Comparison of ENCODE assay signal across 25 mouse cellular contexts in genomic region chr6:148605226-148605625, GRCm38 (mm10).
DNase-seq lines count a peak whose midpoint lies in the region; ATAC-seq lines count a peak whose summit lies in the region.
"Had no signal": no experiment of that assay in that cellular context is flagged by ENCODE, and none has a peak within 500 bp of the region (broad histone marks: within the 10 kb centered on the region; RNA-seq: fewer than 3 reads in every experiment).

No protein-coding gene starts in this region.

- no peak for ATAC-seq in liver, embryonic 13.5 days (ENCODE audit: low read depth)
- ATAC-seq in liver, embryonic 11.5 days (replicated peaks; ENCODE audit: low FRiP score), result no peak
- ATAC-seq: activated CD4-positive, CD25-positive, alpha-beta regulatory T cell, adult 4 months; CD4-positive, CD25-positive, alpha-beta regulatory T cell, adult 4 months; forebrain, embryonic 13.5 days; Patski had no signal

- no peak overlapping the region for H3K9ac ChIP-seq in liver, embryonic 13.5 days
- no peak overlapping the region for H3K9ac ChIP-seq in liver, embryonic 11.5 days (ENCODE audit: low read depth, low read length)
- H3K9ac ChIP-seq: forebrain, embryonic 13.5 days had no signal

- H3K4me3 ChIP-seq in heart, embryonic 10.5 days, result no peak overlapping the region
- no peak overlapping the region for H3K4me3 ChIP-seq in liver, embryonic 13.5 days (replicated peaks)
- H3K4me3 ChIP-seq in liver, embryonic 11.5 days (ENCODE audit: low read depth, low read length), result no peak overlapping the region
- H3K4me3 ChIP-seq: embryonic facial prominence, embryonic 10.5 days; embryonic facial prominence, embryonic 12.5 days; forebrain, embryonic 13.5 days had no signal

- WGBS in heart, embryonic 10.5 days, result 83% methylated on average over 1 of the region's 1 CpGs
- WGBS in liver, embryonic 13.5 days (ENCODE audit: insufficient replicate concordance), result 95% methylated on average over 1 of the region's 1 CpGs
- 86% methylated on average over 1 of the region's 1 CpGs for WGBS in liver, embryonic 11.5 days

- no peaks in the 10 kb centered on the region for H3K36me3 ChIP-seq in heart, embryonic 10.5 days
- no peaks in the 10 kb centered on the region for H3K36me3 ChIP-seq in liver, embryonic 13.5 days
- no peaks in the 10 kb centered on the region for H3K36me3 ChIP-seq in liver, embryonic 11.5 days (ENCODE audit: control insufficient read depth, insufficient read depth, low read length)
- H3K36me3 ChIP-seq: embryonic facial prominence, embryonic 10.5 days; embryonic facial prominence, embryonic 12.5 days; G1E had no signal

- no peak overlapping the region for H3K27ac ChIP-seq in heart, embryonic 10.5 days
- H3K27ac ChIP-seq in liver, embryonic 13.5 days, result peak overlapping the region; percentile 16; the same call in 1 of the 2 replicates
- no peak overlapping the region for H3K27ac ChIP-seq in liver, embryonic 11.5 days (ENCODE audit: low read depth, low read length)
- H3K27ac ChIP-seq: embryonic facial prominence, embryonic 10.5 days; embryonic facial prominence, embryonic 12.5 days; forebrain, embryonic 13.5 days had no signal

- H3K9me3 ChIP-seq in heart, embryonic 10.5 days, result no peaks in the 10 kb centered on the region
- H3K9me3 ChIP-seq in liver, embryonic 13.5 days (replicated peaks), result no peaks in the 10 kb centered on the region
- no peaks in the 10 kb centered on the region for H3K9me3 ChIP-seq in liver, embryonic 11.5 days (ENCODE audit: control insufficient read depth, low read length)
- H3K9me3 ChIP-seq: embryonic facial prominence, embryonic 10.5 days; embryonic facial prominence, embryonic 12.5 days; forebrain, embryonic 13.5 days had no signal

- DNase-seq in heart, adult 11 months, result peak; percentile 8
- DNase-seq in heart, embryonic 10.5 days (ENCODE audit: low spot score), result no peak
- DNase-seq in liver, embryonic 13.5 days, result no peak
- no peak for DNase-seq in liver, embryonic 11.5 days (ENCODE audit: low spot score)
- DNase-seq in thymus, postnatal 10 days (ENCODE audit: low spot score in 2 of 2), result peak; percentile 49 to 52
- no peak for DNase-seq in thymus, adult 18-20 months
- peak; percentile 42 for DNase-seq in thymus, postnatal 4 days
- no peak for DNase-seq in kidney, postnatal 10 days
- DNase-seq: adrenal gland, adult 8-10 months; adrenal gland, postnatal 14 days; adrenal gland, postnatal 36 days; B cell, adult 2 months; cerebellum, adult 11-12 months; cerebellum, adult 2 months; cerebellum, adult 9-10 months; cerebellum, postnatal 10 days; cerebellum, postnatal 25 days had no signal

- H3K4me1 ChIP-seq in heart, embryonic 10.5 days, result 0 out of 2 replicates have a peak, but pooled peaks cover 3% of the 10 kb centered on the region
- H3K4me1 ChIP-seq in liver, embryonic 13.5 days (replicated peaks), result peaks cover 42% of the 10 kb centered on the region
- H3K4me1 ChIP-seq in liver, embryonic 11.5 days (replicated peaks; ENCODE audit: control insufficient read depth, insufficient read depth, low read length), result peaks cover 10% of the 10 kb centered on the region
- H3K4me1 ChIP-seq: embryonic facial prominence, embryonic 10.5 days; embryonic facial prominence, embryonic 12.5 days; forebrain, embryonic 13.5 days had no signal

- no peak overlapping the region for H3K4me2 ChIP-seq in liver, embryonic 13.5 days
- H3K4me2 ChIP-seq in liver, embryonic 11.5 days, result no peak overlapping the region
- H3K4me2 ChIP-seq: embryonic facial prominence, embryonic 12.5 days; forebrain, embryonic 13.5 days had no signal

- H3K27me3 ChIP-seq in heart, embryonic 10.5 days (ENCODE audit: insufficient read depth, poor library complexity, severe bottlenecking), result no peaks in the 10 kb centered on the region
- no peaks in the 10 kb centered on the region for H3K27me3 ChIP-seq in liver, embryonic 13.5 days
- no peaks in the 10 kb centered on the region for H3K27me3 ChIP-seq in liver, embryonic 11.5 days (replicated peaks; ENCODE audit: control insufficient read depth, insufficient read depth, low read length)
- H3K27me3 ChIP-seq: CH12.LX; embryonic facial prominence, embryonic 12.5 days; forebrain, embryonic 13.5 days; Patski had no signal

Comparison
In these comparisons a context has a peak if more than half of its experiments do, and no peak if none do; other contexts are left out.
1. DNase-seq: peak in heart, adult 11 months (single experiment), thymus, postnatal 10 days (2 of 2) and thymus, postnatal 4 days (single experiment); none in heart, embryonic 10.5 days (single experiment), liver, embryonic 13.5 days (single experiment), liver, embryonic 11.5 days (single experiment), thymus, adult 18-20 months (0 of 2) and kidney, postnatal 10 days (single experiment).